Mouse (Mus musculus): ENCODE measurements around the gene Arhgef38.

GRCm38 (mm10) chr3:133098336-133098735 is 136.4 kb downstream of the Arhgef38 start:
- TF ChIP-seq POLR2A (IDR thresholded peaks at IDR 0.05; ENCODE audit: insufficient read depth, low read depth, low read length) (no peak), CTCF (IDR thresholded peaks at IDR 0.05; ENCODE audit: insufficient read depth, low read depth, low read length) (no peak)
